Mouse (Mus musculus) neural tube, embryonic 12.5 days (tissue): ENCODE results near the gene Egln1. TPM values are rescaled to one million over a fixed set of nuclear protein-coding genes. Genes with fewer than 3 reads are reported as not detected.

Source experiments
- ATAC-seq: fragments of 200-750 bp; cut with Nextera tagmentation; 2 replicates; pipeline ENCODE4 v1.8.0; 2017; ENCODE audit warnings: low read depth, mild to moderate bottlenecking, moderate TSS enrichment, moderate library complexity; ENCODE audit not compliant: low FRiP score
- H3K27ac ChIP-seq: fragments of 300-500 bp; sonication (generic); 2 replicates; pipeline ENCODE4 v1.5.1; 2016
- H3K27me3 ChIP-seq: fragments of 300-500 bp; sonication (generic); replicated peaks from 2 replicates; pipeline ENCODE4 v1.6.1; 2016; ENCODE audit warnings: mild to moderate bottlenecking
- H3K36me3 ChIP-seq: fragments of 300-500 bp; sonication (generic); 2 replicates; pipeline ENCODE4 v1.6.1; 2016; ENCODE audit warnings: mild to moderate bottlenecking
- H3K4me1 ChIP-seq: fragments of 300-500 bp; sonication (generic); 2 replicates; pipeline ENCODE4 v1.6.1; 2016
- H3K4me2 ChIP-seq: fragments of 300-500 bp; sonication (generic); replicated peaks from 2 replicates; pipeline ENCODE4 v1.6.1; 2016; ENCODE audit warnings: mild to moderate bottlenecking
- H3K4me3 ChIP-seq: fragments of 300-500 bp; sonication (generic); 2 replicates; pipeline ENCODE4 v1.5.1; 2016
- H3K9ac ChIP-seq: fragments of 300-500 bp; sonication (generic); 2 replicates; pipeline ENCODE4 v1.6.1; 2016; ENCODE audit warnings: mild to moderate bottlenecking
- H3K9me3 ChIP-seq: fragments of 300-500 bp; sonication (generic); 2 replicates; pipeline ENCODE4 v1.6.1; 2016; ENCODE audit warnings: mild to moderate bottlenecking
- WGBS: fragments of 180-500 bp; shearing (Covaris S2); methylation state at CpG from one replicate; pipeline ENCODE4 v1.1.7; 2016; 5-methylcytosine and 5-hydroxymethylcytosine counted together
- polyA plus RNA-seq: library from polyadenylated mRNA; unstranded; fragments of >200 nt; fragmentation: Nextera tagmentation; extraction: Ambion mirVana; gene quantifications from 2 replicates; pipeline ENCODE4 v1.2.1, GENCODE M21; 2016

Egln1 gene
- polyA plus RNA-seq, 1 experiment from 2014 or later = 17.4 TPM

DNA sequence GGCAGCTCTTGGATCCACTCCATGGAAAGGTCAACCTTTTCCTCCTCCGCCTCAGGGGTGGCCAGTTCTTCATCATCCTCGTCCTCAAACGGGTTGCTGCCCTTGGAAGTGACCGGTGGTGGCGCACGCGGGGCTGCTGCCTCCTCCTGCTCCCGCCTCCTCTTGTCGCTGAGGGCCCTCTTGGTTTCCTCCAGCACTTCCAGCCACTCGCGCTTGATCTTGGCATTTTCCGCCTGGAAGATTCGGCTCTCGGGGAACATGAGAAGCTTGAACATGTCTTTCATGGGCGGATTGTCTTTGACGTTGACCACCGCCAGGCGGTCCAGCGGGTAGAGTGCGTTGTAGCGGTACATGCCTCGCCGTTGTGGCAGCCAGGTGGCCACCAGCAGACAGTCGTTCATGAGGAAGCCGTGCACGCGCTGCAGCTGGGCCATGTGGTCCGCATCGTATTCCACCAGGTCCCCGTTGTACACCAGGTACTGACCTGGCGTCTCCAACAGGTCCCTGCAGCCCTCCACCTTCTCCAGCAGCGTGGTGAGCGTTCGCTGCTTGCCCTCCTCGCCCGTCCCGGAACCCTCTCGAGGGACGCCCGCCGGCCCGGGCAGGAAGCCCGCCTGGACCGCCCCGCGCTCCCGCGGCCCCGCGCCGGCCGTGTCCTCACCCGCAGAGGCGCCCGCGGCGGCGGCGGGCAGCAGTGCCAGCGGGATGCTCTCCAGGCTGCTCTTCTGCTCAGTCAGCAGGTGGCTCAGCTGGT, 52.3 kb downstream of the Egln1 start:
- Histone ChIP-seq H3K4me1 (peaks cover 35% of the 10 kb centered on the region), H3K36me3 (peaks cover 43% of the 10 kb centered on the region), H3K27me3 (no peaks in the 10 kb centered on the region), H3K4me2 (peak overlapping the region; percentile 99), H3K4me3 (peak overlapping the region; percentile 96), H3K27ac (0 out of 2 replicates have a peak overlapping the region, but pooled peaks have one; percentile 12), H3K9ac (peak overlapping the region; percentile 86), H3K9me3 (no peaks in the 10 kb centered on the region)
- ATAC-seq = peak; percentile 64
- WGBS = 1% methylated on average over 60 of the region's 60 CpGs

DNA sequence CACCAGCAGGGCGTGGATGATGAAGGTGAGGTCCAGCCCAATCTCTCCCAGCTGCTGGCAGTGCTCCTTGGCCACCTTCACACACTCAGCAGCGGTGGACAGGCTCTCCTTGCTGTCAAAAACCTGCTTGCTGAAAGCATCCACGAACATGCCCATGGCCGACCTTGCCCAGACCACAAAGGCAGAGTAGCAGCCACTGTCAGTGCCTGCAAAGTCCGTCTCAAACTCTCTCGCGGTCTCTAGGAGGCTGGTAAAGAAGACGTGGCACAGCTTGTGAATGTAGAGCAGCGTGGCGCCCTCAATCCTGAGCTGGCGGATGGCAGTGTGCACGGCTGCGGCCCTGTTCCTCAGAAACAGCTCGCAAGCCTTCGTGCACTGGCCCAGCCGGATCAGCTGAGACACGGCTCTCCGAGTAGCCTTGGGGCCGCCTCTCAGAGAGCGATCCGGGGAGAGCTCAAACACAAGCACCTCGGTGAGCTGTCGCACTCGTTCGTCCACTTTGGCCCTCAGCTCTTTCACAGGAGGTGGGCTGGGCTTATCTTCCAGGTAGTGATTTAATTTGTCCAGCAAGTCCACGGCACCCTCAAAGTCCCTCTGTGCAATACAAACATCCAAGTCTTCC, 53.0 kb downstream of the Egln1 start:
- Histone ChIP-seq H3K27me3 (no peaks in the 10 kb centered on the region), H3K9me3 (no peaks in the 10 kb centered on the region), H3K36me3 (peaks cover 43% of the 10 kb centered on the region), H3K27ac (no peak overlapping the region), H3K4me1 (peaks cover 35% of the 10 kb centered on the region), H3K9ac (peak overlapping the region; percentile 86; the same call in 1 of the 2 replicates), H3K4me2 (peak overlapping the region; percentile 99), H3K4me3 (peak overlapping the region; percentile 96)
- 88% methylated on average over 26 of the region's 26 CpGs for WGBS
- no peak for ATAC-seq

DNA sequence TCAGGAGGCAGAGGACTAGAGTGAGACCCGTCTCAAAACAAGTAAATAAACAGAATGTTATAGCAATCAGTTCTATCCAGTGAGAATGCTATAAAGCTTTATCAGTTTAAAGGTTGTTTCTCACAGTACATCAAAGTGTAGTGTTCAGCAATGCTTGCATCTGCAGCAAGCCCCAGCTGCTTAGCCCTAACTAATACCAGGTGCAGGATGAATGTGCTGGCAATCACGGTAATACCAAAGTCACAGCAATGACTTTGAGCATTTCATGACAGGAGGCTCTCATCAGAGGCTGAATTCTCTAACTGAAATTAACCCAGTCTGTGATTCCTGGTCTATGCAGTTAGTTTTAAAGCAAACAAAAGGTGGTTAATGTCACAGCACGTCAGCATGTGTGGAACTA, 56.5 kb downstream of the Egln1 start:
- H3K4me1 ChIP-seq = peaks cover 21% of the 10 kb centered on the region
- H3K4me2 ChIP-seq = no peak overlapping the region
- peaks cover 6% of the 10 kb centered on the region; the same call in 1 of the 2 replicates for H3K9me3 ChIP-seq
- no peak overlapping the region for H3K4me3 ChIP-seq
- H3K36me3 ChIP-seq = peaks cover 58% of the 10 kb centered on the region
- no peak overlapping the region for H3K27ac ChIP-seq
- no peak overlapping the region; the same call in 1 of the 2 replicates for H3K9ac ChIP-seq
- H3K27me3 ChIP-seq = no peaks in the 10 kb centered on the region
- ATAC-seq = no peak
- 77% methylated on average over 3 of the region's 3 CpGs for WGBS

DNA sequence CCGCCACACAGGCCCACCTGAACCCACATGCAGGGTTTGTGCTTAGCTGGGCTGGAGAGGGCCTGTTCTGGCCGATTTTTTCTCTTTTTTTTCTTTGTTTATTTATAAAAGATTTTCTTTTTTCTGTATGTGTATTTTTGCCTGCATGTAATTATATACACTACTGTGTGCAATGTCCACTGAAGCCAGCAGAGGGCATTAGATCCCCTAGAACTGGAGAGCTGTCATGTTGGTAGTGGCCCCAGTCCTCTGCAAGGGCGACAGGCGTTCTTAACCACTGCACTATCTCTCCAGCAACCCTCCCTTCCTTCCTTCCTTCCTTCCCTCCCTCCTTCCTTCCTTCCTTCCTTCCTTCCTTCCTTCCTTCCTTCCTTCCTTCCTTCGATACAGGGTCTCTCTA, 60.7 kb downstream of the Egln1 start:
- no peak for ATAC-seq
- WGBS = 94% methylated on average over 5 of the region's 5 CpGs
- no peak overlapping the region for H3K4me3 ChIP-seq
- H3K27me3 ChIP-seq = no peaks in the 10 kb centered on the region
- H3K36me3 ChIP-seq = peaks cover 79% of the 10 kb centered on the region
- no peak overlapping the region for H3K4me2 ChIP-seq
- H3K9ac ChIP-seq = no peak overlapping the region
- H3K27ac ChIP-seq = no peak overlapping the region
- no peaks in the 10 kb centered on the region for H3K4me1 ChIP-seq
- H3K9me3 ChIP-seq = peaks cover 8% of the 10 kb centered on the region; the same call in 1 of the 2 replicates

DNA sequence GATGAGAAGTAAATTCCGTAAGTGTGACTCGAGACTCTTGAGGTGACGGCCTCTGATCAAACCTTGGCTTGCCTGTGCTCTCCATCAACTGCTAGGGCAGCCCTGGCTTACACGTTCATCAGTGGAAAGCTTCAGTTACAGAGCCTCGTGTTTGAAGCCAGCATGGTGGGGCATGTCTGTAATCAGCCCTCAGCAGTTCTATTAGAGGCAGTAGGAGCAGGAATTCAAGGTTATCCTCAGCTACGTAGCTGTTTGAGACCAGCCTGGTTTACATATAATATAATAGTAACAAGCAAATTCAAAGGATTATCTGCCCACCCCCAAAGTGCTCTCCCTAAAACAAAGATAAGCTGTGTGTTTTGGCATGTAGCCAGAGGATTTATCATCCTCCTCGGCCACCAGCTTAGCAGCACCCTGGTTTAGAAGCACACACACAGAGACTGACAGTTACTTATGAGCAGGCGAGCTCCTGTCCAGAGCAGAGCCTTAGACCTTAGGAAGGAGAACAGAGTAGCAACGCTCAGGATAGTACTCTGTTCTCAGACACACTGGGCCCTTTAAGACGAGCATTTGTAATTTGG, 70.1 kb downstream of the Egln1 start:
- Histone ChIP-seq H3K9me3 (no peaks in the 10 kb centered on the region), H3K4me1 (no peaks in the 10 kb centered on the region), H3K27me3 (no peaks in the 10 kb centered on the region), H3K36me3 (peaks cover 94% of the 10 kb centered on the region), H3K27ac (no peak overlapping the region), H3K9ac (no peak overlapping the region), H3K4me2 (no peak overlapping the region), H3K4me3 (no peak overlapping the region)
- ATAC-seq = no peak
- WGBS = 90% methylated on average over 10 of the region's 10 CpGs

DNA sequence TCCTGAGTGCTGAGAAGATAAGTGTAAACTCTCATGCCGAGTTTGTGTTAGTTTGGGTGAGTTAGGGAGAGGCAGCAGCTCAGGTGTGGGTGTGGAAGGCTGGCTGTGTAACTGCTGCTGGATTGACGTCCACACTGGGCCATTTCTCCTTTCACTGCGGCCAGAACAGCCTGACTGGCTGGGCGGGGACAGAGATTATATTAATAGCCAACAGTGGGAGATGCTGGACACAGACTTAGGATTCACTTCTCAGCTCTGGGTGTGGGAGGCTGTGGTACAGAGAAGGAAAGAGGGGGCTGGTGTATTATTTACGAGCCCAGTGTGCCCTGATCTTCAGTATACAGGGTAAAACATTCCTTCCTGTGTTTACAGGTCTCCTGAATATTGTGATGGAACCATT, 71.0 kb downstream of the Egln1 start:
- no peak overlapping the region for H3K4me3 ChIP-seq
- H3K9me3 ChIP-seq = no peaks in the 10 kb centered on the region
- ATAC-seq = no peak
- 88% methylated on average over 5 of the region's 5 CpGs for WGBS
- H3K9ac ChIP-seq = no peak overlapping the region
- H3K27ac ChIP-seq = no peak overlapping the region
- H3K4me2 ChIP-seq = no peak overlapping the region
- no peaks in the 10 kb centered on the region for H3K27me3 ChIP-seq
- peaks cover 94% of the 10 kb centered on the region for H3K36me3 ChIP-seq
- no peaks in the 10 kb centered on the region for H3K4me1 ChIP-seq

DNA sequence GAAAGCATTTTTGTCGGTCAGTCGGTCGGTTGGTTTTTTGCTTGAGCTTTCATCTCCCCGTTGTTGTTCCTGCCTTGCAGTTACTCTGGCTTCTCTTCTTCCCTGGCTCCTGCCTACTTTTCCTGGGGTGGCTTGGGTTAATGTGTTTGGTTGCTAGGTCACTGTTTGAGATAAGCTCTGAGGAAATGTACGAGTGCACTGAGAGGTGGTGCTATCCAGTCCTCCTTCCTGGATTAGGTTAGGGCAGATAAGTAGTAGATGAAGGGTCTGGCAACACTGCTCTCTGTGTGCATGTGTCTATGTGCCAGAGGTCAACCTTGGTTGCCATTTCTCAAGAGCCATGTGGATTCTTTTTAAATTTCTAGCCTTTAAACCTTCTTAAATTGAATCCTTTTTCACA, 76.4 kb downstream of the Egln1 start:
- no peaks in the 10 kb centered on the region for H3K9me3 ChIP-seq
- no peaks in the 10 kb centered on the region for H3K4me1 ChIP-seq
- H3K36me3 ChIP-seq = peaks cover 65% of the 10 kb centered on the region
- WGBS = 91% methylated on average over 5 of the region's 5 CpGs
- H3K27ac ChIP-seq = no peak overlapping the region
- no peaks in the 10 kb centered on the region for H3K27me3 ChIP-seq
- H3K9ac ChIP-seq = no peak overlapping the region
- no peak overlapping the region for H3K4me2 ChIP-seq
- ATAC-seq = no peak
- no peak overlapping the region for H3K4me3 ChIP-seq

DNA sequence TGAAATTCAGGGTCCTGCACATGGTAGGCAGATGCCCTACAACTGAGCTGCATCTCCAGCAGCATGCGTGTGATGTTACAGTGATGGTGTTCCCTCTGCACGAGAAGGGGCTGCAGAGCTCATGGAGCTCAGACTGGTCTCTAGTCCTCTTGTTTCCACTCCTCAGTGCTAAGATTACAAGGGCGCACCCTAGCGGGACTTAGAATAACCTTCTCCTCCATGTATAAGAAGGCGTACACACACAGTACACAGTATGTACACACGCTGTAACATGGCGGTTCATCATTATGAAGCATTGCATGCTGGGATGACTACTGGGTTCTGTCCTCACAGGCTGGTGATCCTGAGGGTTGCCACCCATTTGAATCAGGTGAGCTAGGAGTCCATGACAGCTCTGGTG, 77.0 kb downstream of the Egln1 start:
- H3K4me3 ChIP-seq = no peak overlapping the region
- H3K27me3 ChIP-seq = no peaks in the 10 kb centered on the region
- no peak for ATAC-seq
- H3K9ac ChIP-seq = no peak overlapping the region
- H3K4me2 ChIP-seq = no peak overlapping the region
- H3K36me3 ChIP-seq = peaks cover 60% of the 10 kb centered on the region
- H3K9me3 ChIP-seq = no peaks in the 10 kb centered on the region
- no peak overlapping the region for H3K27ac ChIP-seq
- no peaks in the 10 kb centered on the region for H3K4me1 ChIP-seq
- WGBS = 97% methylated on average over 7 of the region's 7 CpGs

DNA sequence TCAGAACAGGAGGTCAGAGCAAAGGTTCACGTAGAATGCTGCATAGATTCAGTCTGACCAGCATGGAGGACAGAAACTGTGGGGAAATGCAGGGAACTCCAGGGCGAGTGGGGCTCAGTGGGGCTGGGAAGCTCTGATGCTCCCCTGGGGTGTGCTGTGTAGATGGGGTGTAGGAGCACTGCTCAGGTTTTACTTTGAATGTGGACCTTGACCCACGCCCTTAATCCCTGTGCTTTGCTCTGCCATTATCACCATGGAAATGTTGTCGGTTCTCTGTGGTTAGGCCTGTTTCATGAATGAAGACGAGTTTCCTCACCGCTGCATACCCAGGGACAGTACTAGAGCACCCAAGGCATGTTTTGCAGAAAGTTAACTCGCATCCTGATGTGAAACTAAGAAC, 77.7 kb downstream of the Egln1 start:
- 93% methylated on average over 7 of the region's 7 CpGs for WGBS
- no peak overlapping the region for H3K27ac ChIP-seq
- H3K4me2 ChIP-seq = no peak overlapping the region
- H3K4me1 ChIP-seq = no peaks in the 10 kb centered on the region
- no peak overlapping the region for H3K4me3 ChIP-seq
- no peaks in the 10 kb centered on the region for H3K9me3 ChIP-seq
- no peak for ATAC-seq
- H3K27me3 ChIP-seq = no peaks in the 10 kb centered on the region
- peaks cover 54% of the 10 kb centered on the region for H3K36me3 ChIP-seq
- H3K9ac ChIP-seq = no peak overlapping the region

DNA sequence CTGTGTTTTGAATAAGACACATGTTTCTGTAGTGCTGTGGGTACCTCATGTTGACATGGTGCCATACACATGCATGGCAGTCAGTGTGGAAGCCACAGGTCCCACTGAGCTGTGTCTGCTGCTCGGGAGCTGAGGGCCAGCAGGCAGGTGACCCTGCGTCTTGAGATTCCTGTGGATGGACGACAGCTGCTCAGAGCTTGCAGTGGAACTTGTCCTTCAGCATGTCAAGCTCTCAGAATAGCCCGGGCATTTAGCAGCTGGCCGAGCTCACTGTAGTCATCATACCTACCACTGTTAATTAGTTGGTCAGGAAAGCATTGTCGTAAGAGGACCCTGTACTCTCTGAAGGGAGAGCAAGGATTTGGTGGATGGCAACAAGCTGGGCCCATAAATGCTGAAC, 79.4 kb downstream of the Egln1 start:
- no peaks in the 10 kb centered on the region for H3K27me3 ChIP-seq
- no peaks in the 10 kb centered on the region for H3K9me3 ChIP-seq
- peaks cover 38% of the 10 kb centered on the region for H3K36me3 ChIP-seq
- H3K4me2 ChIP-seq = no peak overlapping the region
- H3K4me1 ChIP-seq = no peaks in the 10 kb centered on the region
- H3K9ac ChIP-seq = no peak overlapping the region
- 79% methylated on average over 6 of the region's 6 CpGs for WGBS
- no peak overlapping the region for H3K4me3 ChIP-seq
- no peak overlapping the region for H3K27ac ChIP-seq
- ATAC-seq = no peak

DNA sequence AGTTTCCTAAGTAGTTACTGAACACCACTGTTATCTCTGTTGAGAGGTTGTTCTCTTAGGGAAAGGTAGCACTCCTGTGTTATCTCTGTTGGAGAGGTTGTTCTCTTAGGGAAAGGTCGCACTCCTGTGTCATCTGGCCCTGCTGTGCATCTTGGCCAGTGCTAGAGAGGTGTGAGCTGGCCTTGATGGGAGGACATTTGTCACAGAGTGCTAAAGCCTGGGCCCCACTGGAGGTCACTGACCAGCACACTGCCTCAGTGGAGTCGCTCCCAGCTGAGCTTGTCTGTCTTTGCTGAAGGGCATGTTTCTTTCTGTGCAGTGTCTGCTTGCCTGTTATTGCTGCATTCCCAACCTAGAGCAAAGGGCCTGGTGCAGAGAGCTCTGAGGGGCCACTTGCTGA, 82.0 kb downstream of the Egln1 start:
- no peak overlapping the region for H3K9ac ChIP-seq
- no peak overlapping the region for H3K4me3 ChIP-seq
- WGBS = 80% methylated on average over 2 of the region's 2 CpGs
- H3K27me3 ChIP-seq = no peaks in the 10 kb centered on the region
- no peaks in the 10 kb centered on the region for H3K9me3 ChIP-seq
- ATAC-seq = no peak
- no peak overlapping the region for H3K27ac ChIP-seq
- H3K36me3 ChIP-seq = peaks cover 12% of the 10 kb centered on the region
- peaks cover 8% of the 10 kb centered on the region for H3K4me1 ChIP-seq
- H3K4me2 ChIP-seq = no peak overlapping the region

DNA sequence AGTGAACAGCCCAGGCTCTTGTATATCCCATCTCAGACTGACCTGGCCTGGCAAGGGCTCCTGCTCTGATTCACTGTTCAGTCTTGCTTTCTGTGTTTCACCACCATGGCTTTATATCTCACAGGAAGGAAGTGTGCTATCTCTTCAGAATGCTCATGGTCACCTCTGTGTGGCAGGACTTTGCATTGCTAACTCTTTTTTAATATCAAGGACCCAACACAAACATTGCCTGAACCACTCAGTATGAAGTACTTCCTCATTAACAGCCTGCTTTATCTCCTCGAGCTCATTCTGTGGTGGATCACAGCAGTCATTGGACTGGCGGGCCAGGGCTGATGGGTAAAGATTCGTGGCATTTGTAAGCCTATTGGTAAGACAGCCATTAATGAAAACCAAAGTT, 82.5 kb downstream of the Egln1 start:
- Histone ChIP-seq H3K4me1 (peaks cover 9% of the 10 kb centered on the region), H3K27me3 (no peaks in the 10 kb centered on the region), H3K9me3 (no peaks in the 10 kb centered on the region), H3K4me2 (no peak overlapping the region), H3K9ac (no peak overlapping the region), H3K27ac (no peak overlapping the region), H3K4me3 (no peak overlapping the region), H3K36me3 (peaks cover 7% of the 10 kb centered on the region)
- WGBS = 87% methylated on average over 3 of the region's 3 CpGs
- ATAC-seq = no peak
